In the genomic region with DNA sequence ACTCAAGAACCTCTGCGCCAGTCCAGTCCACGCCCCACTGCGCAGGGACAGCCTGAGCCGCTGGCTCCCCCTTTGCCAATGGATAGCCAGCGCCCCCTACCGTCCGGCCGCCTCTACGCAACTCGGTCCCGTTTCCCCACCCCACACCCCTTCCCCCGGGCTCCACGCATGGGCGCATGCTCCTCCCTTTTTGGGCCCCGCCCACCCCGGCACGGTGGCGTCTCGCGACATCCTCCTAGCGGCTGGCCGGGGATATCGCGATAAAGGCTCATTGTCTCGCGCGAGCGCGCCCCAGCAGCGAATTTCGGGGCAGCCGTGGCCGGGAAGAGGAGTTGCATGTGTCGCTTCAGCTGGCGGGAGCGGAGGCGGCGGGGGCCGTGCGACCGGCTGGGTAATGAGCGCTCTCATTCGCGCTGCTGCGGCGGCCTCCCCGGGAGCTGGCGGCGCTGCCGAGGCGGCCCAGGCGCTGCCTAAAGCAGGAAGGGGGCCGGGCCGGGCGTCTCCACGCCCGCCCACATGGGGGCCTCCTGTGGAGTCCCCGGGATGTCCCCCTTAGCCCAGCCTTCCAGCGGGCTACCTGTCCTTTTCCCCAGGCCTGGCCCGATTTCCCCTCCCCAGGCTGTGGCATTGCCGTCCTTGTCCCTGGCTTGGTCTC, we compare ENCODE assay signal across 8 mouse cellular contexts. TPM values are rescaled to one million over a fixed set of nuclear protein-coding genes. Genes with fewer than 3 reads are reported as not detected.
A peak's percentile ranks its signal among the peaks of the same experiment; 100 is the strongest.
DNase-seq lines count a peak whose midpoint lies in the region; ATAC-seq and TF ChIP-seq lines count a peak whose summit lies in the region.

Gene Denr, plus strand, starts transcription at position 200 of the 655 bp plus-strand sequence.

- peak; percentile 84 for ATAC-seq in Patski
- ATAC-seq in hindbrain, embryonic 15.5 days (ENCODE audit: low FRiP score, low read depth) = peak; percentile 96

- CTCF ChIA-PET in Patski (lab: Charles Lee) = interaction anchor here (0.7 to 1.7 kb wide), 4 partner anchors 12 to 282 kb away, joined by 3 to 7 read pairs (median 3); no protein-coding TSS in a partner anchor

- peak within 1 kb of the TSS; percentile 71 for H3K4me2 ChIP-seq in hindbrain, embryonic 15.5 days

- no peaks in the 10 kb centered on the region for H3K9me3 ChIP-seq in hindbrain, embryonic 15.5 days

- peak within 1 kb of the TSS; percentile 88 for H3K27ac ChIP-seq in hindbrain, embryonic 15.5 days (replicated peaks)

- POLR2A ChIA-PET in Patski (lab: Charles Lee) = no interaction called here

- H3K36me3 ChIP-seq in hindbrain, embryonic 15.5 days = peaks cover 26% of the 10 kb centered on the region

- under 1% methylated on average over 48 of the region's 61 CpGs for WGBS in hindbrain, embryonic 15.5 days

- H3K4me1 ChIP-seq in hindbrain, embryonic 15.5 days (replicated peaks) = peaks cover 20% of the 10 kb centered on the region

- H3K27me3 ChIP-seq in Patski = no peaks in the 10 kb centered on the region
- H3K27me3 ChIP-seq in hindbrain, embryonic 15.5 days = no peaks in the 10 kb centered on the region

- DNase-seq in Patski (ENCODE audit: low read depth, low spot score) = peak; percentile 85
- DNase-seq in cerebellum, postnatal 14 days = peak; percentile 100
- peak; percentile 98 to 99 for DNase-seq in frontal cortex, postnatal 25 days (ENCODE audit: low spot score in 2 of 2)
- DNase-seq in left cerebral cortex, adult 11 months (ENCODE audit: low spot score) = peak; percentile 94
- peak; percentile 99 to 100 for DNase-seq in lung, postnatal 4 days
- DNase-seq in retina, postnatal 7 days (ENCODE audit: low read depth, low spot score) = peak; percentile 99
- DNase-seq in urinary bladder, adult 2 months (ENCODE audit: low spot score) = peak; percentile 98

- peak within 1 kb of the TSS; percentile 83 for H3K4me3 ChIP-seq in hindbrain, embryonic 15.5 days

- peak within 1 kb of the TSS; percentile 95 for H3K9ac ChIP-seq in hindbrain, embryonic 15.5 days

- in situ Hi-C loops in Patski (cut with MboI; ENCODE audit: low pct_unique_long_range_greater_than_20kb) = loop anchor here (5.0 kb wide), 1 partner anchor 90 kb away; no protein-coding TSS in a partner anchor

- TF ChIP-seq CTCF in Patski (IDR thresholded peaks at IDR 0.05) = peak; percentile 99

RNA-seq across cellular contexts. Expression of gene Denr, which starts in this region (rescaled TPM):
- polyA plus RNA-seq in Patski (2021) = 117 TPM
- 118 and 125 TPM in 2 replicates for polyA plus RNA-seq in hindbrain, embryonic 15.5 days (2015; fragmentation: Nextera tagmentation; extraction: Ambion mirVana)
- polyA plus RNA-seq in urinary bladder, adult 2 months (2012; rRNA removed) = 36.5 and 38.1 TPM in 2 replicates

Comparison
In these comparisons a context has a peak if more than half of its experiments do, and no peak if none do; other contexts are left out.
1. Peak in every context shown above with its lines: DNase-seq, ATAC-seq, H3K4me3 ChIP-seq and H3K27ac ChIP-seq.